Mouse (Mus musculus) lung, adult 2 months (tissue): ENCODE data around the gene Ntm.

Experiments used
- CTCF ChIP-seq: fragments of 200-500 bp; IDR thresholded peaks from 2 replicates; pipeline ENCODE4 v1.5.1; 2011; ENCODE audit warnings: mild to moderate bottlenecking, low read length, control low read depth; ENCODE audit not compliant: insufficient read depth
- POLR2A ChIP-seq: fragments of 200-500 bp; IDR thresholded peaks from 2 replicates; pipeline ENCODE4 v1.6.1; 2011; ENCODE audit warnings: low read depth, mild to moderate bottlenecking, control low read depth, low read length, borderline replicate concordance; ENCODE audit errors: extremely low read depth

DNA sequence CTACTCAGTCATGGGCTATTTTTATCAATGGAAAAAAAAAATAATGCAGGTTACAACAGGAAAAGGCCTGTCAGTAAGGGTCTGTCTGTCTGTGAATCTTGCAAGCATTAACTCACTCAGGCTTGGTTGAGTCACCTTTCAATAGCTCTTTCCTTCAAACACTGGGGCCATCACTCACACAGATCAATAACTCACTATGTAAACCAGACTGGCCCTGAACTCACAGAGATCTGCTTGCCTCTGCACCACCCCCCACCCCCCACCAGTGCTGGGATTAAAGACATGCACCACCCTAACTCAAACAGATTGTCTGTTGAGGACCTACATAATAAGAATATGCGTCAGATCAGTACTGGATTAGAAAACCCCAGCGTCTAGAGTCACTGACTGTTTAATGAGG, 466.9 kb downstream of the Ntm start:
- TF ChIP-seq POLR2A (no peak), CTCF (no peak)
